Mouse (Mus musculus): ENCODE measurements at regions not wholly inside any gene's neighbourhood (a gene's known extent, or its start where the extent isn't known, plus 50 kb on each side); places are given as distances from the start of the nearest gene placed in this dataset.

- TF ChIP-seq POLR2A (IDR thresholded peaks at IDR 0.05; ENCODE audit: control insufficient read depth, low read depth, low read length) (no peak), CTCF (IDR thresholded peaks at IDR 0.05; ENCODE audit: control insufficient read depth, insufficient read depth, insufficient replicate concordance, low read depth, low read length) (no peak)
- Histone ChIP-seq H3K27ac (ENCODE audit: control insufficient read depth, insufficient read depth, low read depth, low read length) (no peak overlapping the region), H3K36me3 (ENCODE audit: control insufficient read depth, insufficient read depth, low read length) (no peaks in the 10 kb centered on the region), H3K4me3 (ENCODE audit: control insufficient read depth, low read depth, low read length) (no peak overlapping the region), H3K4me1 (ENCODE audit: control insufficient read depth, insufficient read depth, low read length) (no peaks in the 10 kb centered on the region), H3K27me3 (ENCODE audit: control insufficient read depth, insufficient read depth, low read length) (no peaks in the 10 kb centered on the region)
These were observed 113.2 kb upstream of the 1810046K07Rik start for GRCm38 (mm10) chr9:51441773-51442381.

DNA sequence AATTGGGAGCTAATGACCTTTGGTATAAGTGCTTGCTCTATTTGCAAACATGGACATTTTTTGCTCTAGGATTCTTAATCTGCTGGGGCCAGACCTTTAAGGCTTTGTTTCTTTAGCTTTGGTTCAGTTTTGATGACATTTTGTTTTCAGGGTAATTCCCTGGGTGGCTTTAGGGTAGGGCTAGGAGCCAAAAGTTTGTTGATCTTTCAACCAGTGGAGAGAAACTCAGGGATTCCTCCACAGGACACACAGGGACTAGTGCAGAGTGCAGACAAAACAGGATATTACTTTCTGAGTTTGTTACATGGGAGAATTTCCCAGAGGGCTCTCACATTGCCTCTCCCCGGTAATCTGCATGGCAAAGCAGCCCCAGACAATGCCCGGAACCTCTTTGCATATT is 127.0 kb upstream of the 1810046K07Rik start:
- Histone ChIP-seq H3K27ac (ENCODE audit: control insufficient read depth, insufficient read depth, low read depth, low read length) (no peak overlapping the region), H3K27me3 (ENCODE audit: control insufficient read depth, insufficient read depth, low read length) (no peaks in the 10 kb centered on the region), H3K4me3 (ENCODE audit: control insufficient read depth, low read depth, low read length) (no peak overlapping the region), H3K36me3 (ENCODE audit: control insufficient read depth, insufficient read depth, low read length) (no peaks in the 10 kb centered on the region), H3K4me1 (ENCODE audit: control insufficient read depth, insufficient read depth, low read length) (no peaks in the 10 kb centered on the region)
- TF ChIP-seq CTCF (IDR thresholded peaks at IDR 0.05; ENCODE audit: control insufficient read depth, insufficient read depth, insufficient replicate concordance, low read depth, low read length) = no peak
- no peak for TF ChIP-seq POLR2A (IDR thresholded peaks at IDR 0.05; ENCODE audit: control insufficient read depth, low read depth, low read length)

GRCm38 (mm10) chr9:51462463-51463024 is 133.8 kb upstream of the 1810046K07Rik start:
- no peak overlapping the region for H3K27ac ChIP-seq (ENCODE audit: control insufficient read depth, insufficient read depth, low read depth, low read length)
- no peaks in the 10 kb centered on the region for H3K36me3 ChIP-seq (ENCODE audit: control insufficient read depth, insufficient read depth, low read length)
- H3K27me3 ChIP-seq (ENCODE audit: control insufficient read depth, insufficient read depth, low read length) = no peaks in the 10 kb centered on the region
- TF ChIP-seq POLR2A (IDR thresholded peaks at IDR 0.05; ENCODE audit: control insufficient read depth, low read depth, low read length) (no peak), CTCF (IDR thresholded peaks at IDR 0.05; ENCODE audit: control insufficient read depth, insufficient read depth, insufficient replicate concordance, low read depth, low read length) (no peak)
- no peaks in the 10 kb centered on the region for H3K4me1 ChIP-seq (ENCODE audit: control insufficient read depth, insufficient read depth, low read length)
- H3K4me3 ChIP-seq (ENCODE audit: control insufficient read depth, low read depth, low read length) = no peak overlapping the region

DNA sequence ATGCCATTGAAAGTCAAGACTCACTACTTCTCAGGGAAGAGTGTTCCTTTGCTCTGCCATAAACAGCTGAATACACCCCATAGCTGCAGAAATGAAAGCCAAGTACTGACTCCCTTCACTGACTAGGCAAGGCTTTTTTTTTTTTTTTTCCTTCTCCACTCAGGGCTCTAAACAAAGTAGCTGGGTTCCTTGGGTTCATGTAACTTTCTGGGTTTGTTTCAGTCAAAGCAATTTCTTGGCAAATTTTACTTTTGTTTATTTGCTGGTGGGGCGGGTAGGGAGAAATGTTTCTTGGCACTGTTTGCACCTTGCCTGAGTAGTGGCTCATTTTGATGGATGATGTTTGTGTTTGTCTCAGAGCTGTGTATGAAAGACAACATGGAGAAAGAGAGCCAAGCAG is 141.3 kb upstream of the 1810046K07Rik start:
- no peaks in the 10 kb centered on the region for H3K36me3 ChIP-seq (ENCODE audit: control insufficient read depth, insufficient read depth, low read length)
- H3K4me3 ChIP-seq (ENCODE audit: control insufficient read depth, low read depth, low read length) = no peak overlapping the region
- no peak overlapping the region for H3K27ac ChIP-seq (ENCODE audit: control insufficient read depth, insufficient read depth, low read depth, low read length)
- no peaks in the 10 kb centered on the region for H3K4me1 ChIP-seq (ENCODE audit: control insufficient read depth, insufficient read depth, low read length)
- H3K27me3 ChIP-seq (ENCODE audit: control insufficient read depth, insufficient read depth, low read length) = no peaks in the 10 kb centered on the region
- TF ChIP-seq CTCF (IDR thresholded peaks at IDR 0.05; ENCODE audit: control insufficient read depth, insufficient read depth, insufficient replicate concordance, low read depth, low read length) (no peak), POLR2A (IDR thresholded peaks at IDR 0.05; ENCODE audit: control insufficient read depth, low read depth, low read length) (no peak)

DNA sequence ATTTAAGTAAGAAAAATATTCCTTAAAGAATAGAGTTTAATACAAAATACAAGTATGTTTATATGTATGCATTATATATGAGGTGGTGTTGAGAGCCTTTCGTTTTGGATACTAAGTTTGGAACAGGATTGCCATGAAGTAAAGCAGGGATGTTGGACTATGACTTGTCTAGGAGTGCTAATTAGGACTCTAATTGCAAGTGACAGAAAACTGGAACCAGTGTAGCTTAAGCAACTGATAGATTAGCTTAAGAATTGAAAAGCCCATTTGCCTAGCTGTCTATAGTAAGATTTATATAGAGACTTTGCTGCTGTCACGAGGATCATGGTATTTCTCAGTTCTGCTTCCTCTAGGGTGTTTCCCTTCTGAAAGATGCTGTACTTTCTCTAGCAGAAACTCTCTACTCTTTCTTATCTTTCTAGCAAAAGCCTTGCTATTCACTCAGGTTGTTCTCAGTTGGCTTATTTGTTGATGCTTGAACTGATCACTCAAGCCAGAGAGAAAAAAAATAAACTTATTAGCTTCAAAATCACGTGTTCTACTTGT is 147.9 kb upstream of the 1810046K07Rik start:
- no peaks in the 10 kb centered on the region for H3K36me3 ChIP-seq (ENCODE audit: control insufficient read depth, insufficient read depth, low read length)
- H3K27me3 ChIP-seq (ENCODE audit: control insufficient read depth, insufficient read depth, low read length) = no peaks in the 10 kb centered on the region

GRCm38 (mm10) chr9:51487840-51488239 is 159.1 kb upstream of the 1810046K07Rik start:
- TF ChIP-seq POLR2A (IDR thresholded peaks at IDR 0.05; ENCODE audit: control insufficient read depth, low read depth, low read length) = peak; percentile 27; the same call in 1 of the 2 replicates
- TF ChIP-seq CTCF (IDR thresholded peaks at IDR 0.05; ENCODE audit: control insufficient read depth, insufficient read depth, insufficient replicate concordance, low read depth, low read length) = no peak
- Histone ChIP-seq H3K27me3 (ENCODE audit: control insufficient read depth, insufficient read depth, low read length) (no peaks in the 10 kb centered on the region), H3K36me3 (ENCODE audit: control insufficient read depth, insufficient read depth, low read length) (no peaks in the 10 kb centered on the region), H3K4me1 (ENCODE audit: control insufficient read depth, insufficient read depth, low read length) (peaks cover 5% of the 10 kb centered on the region; the same call in 1 of the 2 replicates), H3K4me3 (ENCODE audit: control insufficient read depth, low read depth, low read length) (peak overlapping the region; percentile 71), H3K27ac (ENCODE audit: control insufficient read depth, insufficient read depth, low read depth, low read length) (no peak overlapping the region)

More for the DNA sequence above, 147.9 kb upstream of the 1810046K07Rik start:
- Histone ChIP-seq H3K27ac (ENCODE audit: control insufficient read depth, insufficient read depth, low read depth, low read length) (no peak overlapping the region), H3K4me1 (ENCODE audit: control insufficient read depth, insufficient read depth, low read length) (no peaks in the 10 kb centered on the region), H3K4me3 (ENCODE audit: control insufficient read depth, low read depth, low read length) (no peak overlapping the region)
- TF ChIP-seq POLR2A (IDR thresholded peaks at IDR 0.05; ENCODE audit: control insufficient read depth, low read depth, low read length) (no peak), CTCF (IDR thresholded peaks at IDR 0.05; ENCODE audit: control insufficient read depth, insufficient read depth, insufficient replicate concordance, low read depth, low read length) (no peak)

DNA sequence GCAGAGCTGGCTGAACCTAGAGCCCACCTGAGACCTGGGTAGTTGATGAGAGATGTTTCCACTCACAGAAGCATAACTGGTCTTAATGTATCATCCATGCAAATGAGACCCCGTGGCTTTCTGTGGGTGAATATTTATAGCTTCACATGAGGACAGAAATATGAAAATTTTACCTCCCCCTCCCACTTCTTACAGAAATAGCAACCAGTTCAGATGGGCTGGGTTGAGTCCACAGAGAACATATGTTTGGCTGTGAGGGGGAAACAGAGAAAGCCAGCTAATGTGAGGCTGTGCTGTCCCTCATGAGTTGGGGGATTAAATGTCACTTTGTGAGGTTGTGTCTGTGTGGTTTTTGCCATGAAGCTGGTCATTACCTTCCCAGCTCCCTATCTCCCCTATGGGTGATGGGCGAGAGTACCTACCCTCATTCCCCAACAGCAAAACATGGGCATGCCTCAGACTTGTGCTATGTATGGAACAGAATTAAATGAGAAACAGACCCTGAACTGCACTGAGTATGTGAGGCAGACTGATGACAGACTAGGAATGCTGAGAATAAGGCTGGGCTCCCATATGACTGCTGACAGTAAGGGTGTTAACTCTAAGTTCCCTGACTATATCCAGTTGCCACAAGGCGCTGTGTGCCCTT is 178.7 kb upstream of the 1810046K07Rik start:
- no peak overlapping the region for H3K27ac ChIP-seq (ENCODE audit: control insufficient read depth, insufficient read depth, low read depth, low read length)
- TF ChIP-seq CTCF (IDR thresholded peaks at IDR 0.05; ENCODE audit: control insufficient read depth, insufficient read depth, insufficient replicate concordance, low read depth, low read length) (no peak), POLR2A (IDR thresholded peaks at IDR 0.05; ENCODE audit: control insufficient read depth, low read depth, low read length) (no peak)
- H3K4me3 ChIP-seq (ENCODE audit: control insufficient read depth, low read depth, low read length) = no peak overlapping the region
- H3K27me3 ChIP-seq (ENCODE audit: control insufficient read depth, insufficient read depth, low read length) = no peaks in the 10 kb centered on the region
- H3K36me3 ChIP-seq (ENCODE audit: control insufficient read depth, insufficient read depth, low read length) = no peaks in the 10 kb centered on the region
- H3K4me1 ChIP-seq (ENCODE audit: control insufficient read depth, insufficient read depth, low read length) = no peaks in the 10 kb centered on the region

All from testis, adult 2 months (tissue).